In genomic region chr7:63970986-63971385, GRCm38 (mm10) we compare ENCODE assay signal across 18 mouse cellular contexts. TPM values are rescaled to one million over a fixed set of nuclear protein-coding genes. Genes with fewer than 3 reads are reported as not detected.
DNase-seq lines count a peak whose midpoint lies in the region; ATAC-seq and TF ChIP-seq lines count a peak whose summit lies in the region.
"Had no signal": no experiment of that assay in that cellular context is flagged by ENCODE, and none has a peak within 500 bp of the region (broad histone marks: within the 10 kb centered on the region; RNA-seq: fewer than 3 reads in every experiment).

No protein-coding gene starts in this region.

- ATAC-seq in hindbrain, embryonic 16.5 days: peak; percentile 30; the same call in 1 of the 2 replicates
- no peak for ATAC-seq in megakaryocyte, adult 5-6 weeks (ENCODE audit: poor library complexity, severe bottlenecking)

- no peaks in the 10 kb centered on the region for H3K27me3 ChIP-seq in hindbrain, embryonic 16.5 days (replicated peaks; ENCODE audit: control insufficient read depth, insufficient read depth, low read length)
- H3K27me3 ChIP-seq: embryonic facial prominence, embryonic 13.5 days had no signal

- DNase-seq in left cerebral cortex, postnatal 4 days: peak; percentile 64
- no peak for DNase-seq in left cerebral cortex, adult 11 months (ENCODE audit: low spot score)
- peak; percentile 83 for DNase-seq in brain, embryonic 14.5 days (ENCODE audit: low read depth)
- DNase-seq in cerebellum, postnatal 14 days: peak; percentile 72 to 78
- no peak for DNase-seq in adrenal gland, postnatal 36 days
- no peak for DNase-seq in c-Kit-positive CD71-positive TER-119-positive erythroid progenitor cells, embryonic 14.5 days (ENCODE audit: low spot score)
- DNase-seq: adrenal gland, postnatal 25 days; kidney, adult 18-20 months; lung, adult 18-20 months; thymus, adult 2 months had no signal

- intact Hi-C loops in left cerebral cortex, postnatal 4 days (cut with DNase I): no loop called here

- no peak overlapping the region for H3K9ac ChIP-seq in hindbrain, embryonic 16.5 days (ENCODE audit: low read depth, low read length)
- H3K9ac ChIP-seq: embryonic facial prominence, embryonic 13.5 days had no signal

- no peaks in the 10 kb centered on the region for H3K9me3 ChIP-seq in hindbrain, embryonic 16.5 days (ENCODE audit: control insufficient read depth, low read length)
- H3K9me3 ChIP-seq: embryonic facial prominence, embryonic 13.5 days had no signal

- no peak overlapping the region for H3K4me2 ChIP-seq in hindbrain, embryonic 16.5 days (ENCODE audit: low read length)
- H3K4me2 ChIP-seq: embryonic facial prominence, embryonic 13.5 days had no signal

- H3K27ac ChIP-seq in hindbrain, embryonic 16.5 days (ENCODE audit: low read depth, low read length): no peak overlapping the region
- H3K27ac ChIP-seq: embryonic facial prominence, embryonic 13.5 days had no signal

- no peaks in the 10 kb centered on the region for H3K36me3 ChIP-seq in hindbrain, embryonic 16.5 days (ENCODE audit: control insufficient read depth, insufficient read depth, low read length)
- H3K36me3 ChIP-seq: embryonic facial prominence, embryonic 13.5 days had no signal

- TF ChIP-seq POLR2A in brain, embryonic 14.5 days (IDR thresholded peaks at IDR 0.05; ENCODE audit: borderline replicate concordance, extremely low read depth, insufficient read depth, insufficient read length, poor library complexity, severe bottlenecking): no peak

- WGBS in hindbrain, embryonic 16.5 days: 64% methylated on average over 4 of the region's 4 CpGs

- no peaks in the 10 kb centered on the region for H3K4me1 ChIP-seq in hindbrain, embryonic 16.5 days (ENCODE audit: control insufficient read depth, insufficient read depth, low read depth, low read length)

- no peak for TF ChIP-seq CTCF in brain, embryonic 14.5 days (IDR thresholded peaks at IDR 0.05; ENCODE audit: borderline replicate concordance, extremely low read depth, insufficient read depth, insufficient read length)

- H3K4me3 ChIP-seq in hindbrain, embryonic 16.5 days (ENCODE audit: low read length): no peak overlapping the region
- H3K4me3 ChIP-seq: embryonic facial prominence, embryonic 13.5 days had no signal

RNA-seq across cellular contexts. Expression of gene Klf13, which starts 32.3 kb away (rescaled TPM):
- total RNA-seq in left cerebral cortex, postnatal 4 days (2021): 10 to 100 TPM; 72.3 to 73.5 TPM
- 12.4 and 19.8 TPM in 2 replicates for polyA plus RNA-seq in brain, embryonic 14.5 days (2012; rRNA removed)
- 22.1 and 23.9 TPM in 2 replicates for polyA plus RNA-seq in hindbrain, embryonic 16.5 days (2015; fragmentation: Nextera tagmentation; extraction: Ambion mirVana)
- 10 to 100 TPM; 73.9 to 77.8 TPM for total RNA-seq in adrenal gland, postnatal 36 days (2021)
- 108 and 122 TPM in 2 replicates for total RNA-seq in megakaryocyte, adult 5-6 weeks (2015)
- total RNA-seq in megakaryocyte, adult 5-6 weeks (2017): 61.7 and 64.4 TPM in 2 replicates

RNA-seq across cellular contexts. Expression of gene E030018B13Rik, which starts 54.3 kb away (rescaled TPM):
- not detected for total RNA-seq in left cerebral cortex, postnatal 4 days (2021)
- polyA plus RNA-seq in brain, embryonic 14.5 days (2012; rRNA removed): not detected in 2 replicates
- polyA plus RNA-seq in hindbrain, embryonic 16.5 days (2015; fragmentation: Nextera tagmentation; extraction: Ambion mirVana): not detected in 2 replicates
- total RNA-seq in adrenal gland, postnatal 36 days (2021): not detected
- not detected in 2 replicates for total RNA-seq in megakaryocyte, adult 5-6 weeks (2015)
- not detected in 2 replicates for total RNA-seq in megakaryocyte, adult 5-6 weeks (2017)
- total RNA-seq: adrenal gland, postnatal 25 days; layer of hippocampus, adult 8-10 months; left cerebral cortex, postnatal 36 days; megakaryocyte-erythroid progenitor cell, adult 5-6 weeks had no signal
- polyA plus RNA-seq: embryonic facial prominence, embryonic 13.5 days; heart, embryonic 14.5 days; spleen, adult 2 months; thymus, adult 2 months had no signal

Comparison
In these comparisons a context has a peak if more than half of its experiments do, and no peak if none do; other contexts are left out.
1. DNase-seq: peak in left cerebral cortex, postnatal 4 days (single experiment), brain, embryonic 14.5 days (single experiment) and cerebellum, postnatal 14 days (2 of 2); none in left cerebral cortex, adult 11 months (single experiment), adrenal gland, postnatal 36 days (0 of 2) and c-Kit-positive CD71-positive TER-119-positive erythroid progenitor cells, embryonic 14.5 days (single experiment).